Mouse (Mus musculus): ENCODE data around the gene Fbh1.

DNA sequence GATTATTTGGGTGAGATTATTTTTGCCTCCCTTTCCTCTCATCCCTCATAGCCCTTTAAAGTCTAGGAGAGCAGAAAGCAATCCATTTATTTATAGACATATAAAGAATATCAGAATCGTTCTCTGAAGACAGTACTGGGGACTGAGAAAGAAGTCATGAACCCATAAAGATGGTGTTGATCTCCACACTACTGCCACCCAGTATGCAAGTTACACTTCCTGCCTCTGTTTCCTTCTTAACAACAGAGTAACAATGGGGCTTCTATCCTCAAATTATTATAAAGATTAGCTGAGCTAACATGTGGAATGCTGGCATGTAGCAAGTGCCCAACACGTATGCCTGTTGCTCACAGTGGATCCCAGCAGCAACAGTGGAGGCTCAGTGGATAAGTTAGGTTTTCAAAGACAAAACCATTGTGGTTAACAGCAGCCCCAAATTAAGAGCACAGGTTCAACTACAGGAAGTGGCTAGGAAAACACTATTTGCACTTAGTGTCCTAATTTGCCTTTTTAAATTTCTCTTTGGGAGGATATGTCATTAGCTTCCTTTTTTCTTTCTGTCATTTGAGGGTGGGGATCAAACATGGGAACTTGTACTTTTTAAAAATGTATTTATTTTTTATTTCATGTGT is 24.0 kb upstream of the Fbh1 start:
- TF ChIP-seq POLR2A (IDR thresholded peaks at IDR 0.05; ENCODE audit: borderline replicate concordance, extremely low read depth, low read depth, low read length) (no peak), CTCF (IDR thresholded peaks at IDR 0.05; ENCODE audit: insufficient read depth, low read length) (no peak)
